Mouse (Mus musculus): ENCODE measurements around the gene Ppp1r14b.
A peak's percentile ranks its signal among the peaks of the same experiment; 100 is the strongest.
"Not testable (repeated sequence)": the region's sequence is repeated elsewhere in the genome, so short reads cannot be mapped to it uniquely, and the experiment has no call there.

Gene Ppp1r14b

GRCm38 (mm10) chr19:6975537-6976521 lies 1.1 kb downstream of the Ppp1r14b start, which contains the start of gene Plcb3:
Plcb3 (minus strand) TSS chr19:6976470.
- no peak for DNase-seq (ENCODE audit: low read depth, low spot score)

- no peak for DNase-seq (ENCODE audit: low read depth, low spot score)
Measured at GRCm38 (mm10) chr19:6977759-6978638, 3.2 kb downstream of the Ppp1r14b start.

- DNase-seq (ENCODE audit: low read depth, low spot score) = no peak
Measured at GRCm38 (mm10) chr19:6978639-6978974, 3.8 kb downstream of the Ppp1r14b start.

GRCm38 (mm10) chr19:6979001-6979479 lies 4.3 kb downstream of the Ppp1r14b start:
- no peak for DNase-seq (ENCODE audit: low read depth, low spot score)

- DNase-seq (ENCODE audit: low read depth, low spot score) = peak; percentile 100
Measured at GRCm38 (mm10) chr19:6979486-6980380, 5.0 kb downstream of the Ppp1r14b start.

GRCm38 (mm10) chr19:6980381-6981093 lies 5.8 kb downstream of the Ppp1r14b start, which contains the start of gene Fkbp2:
Fkbp2 (minus strand) TSS chr19:6980501.
- DNase-seq (ENCODE audit: low read depth, low spot score) = peak; percentile 97

GRCm38 (mm10) chr19:6981465-6981864 lies 6.7 kb downstream of the Ppp1r14b start:
- no peak for DNase-seq (ENCODE audit: low read depth, low spot score)

GRCm38 (mm10) chr19:6983621-6984020 lies 8.9 kb downstream of the Ppp1r14b start:
- DNase-seq (ENCODE audit: low read depth, low spot score) = no peak

GRCm38 (mm10) chr19:6985300-6985699 lies 10.5 kb downstream of the Ppp1r14b start:
- DNase-seq (ENCODE audit: low read depth, low spot score) = no peak

- DNase-seq (ENCODE audit: low read depth, low spot score) = no peak
Measured at GRCm38 (mm10) chr19:6985951-6986708, 11.4 kb downstream of the Ppp1r14b start.

- DNase-seq (ENCODE audit: low read depth, low spot score) = no peak
Measured at GRCm38 (mm10) chr19:6987061-6987903, 12.5 kb downstream of the Ppp1r14b start, which contains the start of gene Vegfb. Vegfb (minus strand) TSS chr19:6987651.

GRCm38 (mm10) chr19:6987904-6988285 lies 13.1 kb downstream of the Ppp1r14b start:
- DNase-seq (ENCODE audit: low read depth, low spot score) = no peak

GRCm38 (mm10) chr19:6989251-6989650 lies 14.5 kb downstream of the Ppp1r14b start:
- DNase-seq (ENCODE audit: low read depth, low spot score) = no peak

GRCm38 (mm10) chr19:6990712-6991111 lies 15.9 kb downstream of the Ppp1r14b start:
- no peak for DNase-seq (ENCODE audit: low read depth, low spot score)

- not testable (repeated sequence) for DNase-seq (ENCODE audit: low read depth, low spot score)
Measured at GRCm38 (mm10) chr19:6991166-6991565, 16.4 kb downstream of the Ppp1r14b start.

GRCm38 (mm10) chr19:6992011-6992858 lies 17.5 kb downstream of the Ppp1r14b start, which contains the start of gene Dnajc4:
Dnajc4 (minus strand) TSS chr19:6992572.
- peak; percentile 95 for DNase-seq (ENCODE audit: low read depth, low spot score)

- no peak for DNase-seq (ENCODE audit: low read depth, low spot score)
Measured at GRCm38 (mm10) chr19:6993011-6993770, 18.4 kb downstream of the Ppp1r14b start.

Measured in telencephalon, adult 2 months (tissue).